Mouse (Mus musculus): ENCODE measurements around the gene Ralgapa1. TPM values are rescaled to one million over a fixed set of nuclear protein-coding genes. Genes with fewer than 3 reads are reported as not detected.

Ralgapa1 gene
- total RNA-seq (2023): 10 to 100 TPM; 65.0 to 75.1 TPM

DNA sequence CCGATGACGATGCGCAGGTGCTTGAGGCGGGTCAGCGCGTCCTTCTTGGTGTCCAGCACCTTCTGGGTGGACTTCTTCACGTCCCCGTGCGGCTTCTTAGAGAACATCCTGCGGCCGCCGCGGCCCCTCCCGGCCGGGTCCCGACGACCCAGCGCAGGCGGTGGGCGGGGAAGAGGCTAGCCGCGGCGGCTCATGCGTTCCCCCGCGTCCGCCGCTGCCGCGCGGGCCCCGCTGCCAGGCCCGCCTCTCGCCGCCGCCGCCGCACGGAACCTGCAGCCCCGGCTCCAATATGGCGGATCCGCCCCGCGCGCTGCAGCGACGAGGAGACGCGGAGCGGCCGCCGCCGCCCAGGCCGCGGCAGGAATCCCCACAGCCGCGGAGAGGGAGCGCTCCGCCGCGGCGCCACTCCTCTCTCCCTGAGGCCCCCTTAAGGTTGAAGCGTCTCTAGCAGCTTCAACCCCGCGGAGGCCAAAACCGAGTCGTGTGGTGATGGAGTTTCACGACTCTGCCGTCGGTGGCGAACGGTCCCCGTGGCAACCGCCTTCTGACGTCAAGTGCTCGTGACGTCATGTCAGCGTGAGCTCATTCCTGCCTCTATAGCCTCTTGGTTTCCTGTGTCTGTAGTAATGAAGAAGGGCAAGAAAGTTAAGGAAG, at the start of gene Ralgapa1:
Gene Ralgapa1, minus strand, starts transcription at position 507 of the 654 bp plus-strand sequence.

DNA sequence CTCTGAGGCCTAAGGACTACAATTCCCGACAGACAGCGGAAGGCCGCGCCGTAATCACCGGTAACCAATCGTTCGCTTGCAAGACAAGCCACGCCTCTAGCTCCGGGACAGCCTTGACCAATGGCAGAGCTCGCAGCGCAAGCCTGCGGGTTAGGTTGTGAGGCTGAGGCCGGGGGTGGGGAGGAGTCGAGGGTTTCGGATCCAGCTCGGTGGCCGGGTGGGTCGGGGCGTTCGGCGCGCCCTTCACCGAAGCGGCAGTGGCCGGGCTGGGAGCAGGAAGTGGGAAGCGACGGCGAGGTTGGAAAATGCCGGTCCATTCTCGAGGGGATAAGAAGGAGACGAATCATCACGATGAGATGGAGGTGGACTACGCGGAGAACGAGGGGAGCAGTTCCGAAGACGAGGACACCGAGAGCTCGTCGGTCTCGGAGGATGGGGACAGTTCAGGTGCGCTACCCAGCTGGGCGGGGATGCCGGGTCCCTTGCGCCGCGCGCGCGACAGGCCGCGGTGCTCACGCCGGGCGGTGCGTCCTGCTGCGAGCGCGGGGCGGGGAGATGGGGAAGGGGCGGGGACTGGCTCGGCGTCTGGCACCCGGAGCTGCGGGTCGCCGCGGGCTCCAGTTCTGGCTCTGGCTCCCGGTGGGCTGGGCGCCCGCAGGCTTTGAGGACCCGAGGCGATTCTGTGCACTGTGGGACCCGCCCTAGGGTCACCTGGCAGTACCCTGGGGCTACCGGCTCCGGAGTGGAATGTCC, 15.4 kb upstream of the Ralgapa1 start, which contains the start of gene Brms1l:
Gene Brms1l, plus strand, starts transcription at position 126 of the 753 bp plus-strand sequence.

DNA sequence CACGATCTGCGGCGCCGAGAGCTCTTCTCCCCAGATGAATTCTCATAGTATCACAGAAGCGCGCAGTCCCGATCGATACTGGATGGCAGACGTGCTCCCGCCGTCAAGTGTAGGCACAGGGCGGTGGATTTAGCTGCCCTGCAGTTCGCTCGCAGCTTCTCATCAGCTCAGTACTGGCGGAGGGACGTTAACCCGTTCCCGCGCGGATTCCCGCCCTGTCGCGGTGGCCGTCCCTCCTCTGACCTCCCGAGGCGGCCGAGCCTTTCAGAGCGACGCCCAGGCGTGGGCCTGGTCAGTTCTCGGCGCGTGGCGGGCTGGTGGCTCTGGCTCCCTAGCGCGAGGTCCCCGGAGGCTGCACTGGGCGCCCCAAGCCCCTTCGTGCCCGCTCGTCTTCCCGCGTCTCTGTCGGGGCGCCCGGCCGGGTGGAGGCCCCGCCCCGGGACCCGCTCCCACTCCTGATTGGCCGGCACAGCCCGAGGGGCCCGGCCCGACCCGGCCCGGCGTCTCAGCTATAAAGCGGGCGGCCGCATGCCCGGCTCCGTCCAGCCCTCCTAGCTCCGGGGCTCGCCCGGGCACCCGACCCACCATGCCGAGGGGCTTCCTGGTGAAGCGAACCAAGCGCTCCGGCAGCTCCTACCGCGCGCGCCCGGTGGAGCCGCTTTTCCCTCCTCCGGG, 221.9 kb downstream of the Ralgapa1 start, which contains the start of gene Insm2:
Gene Insm2, plus strand, starts transcription at position 541 of the 675 bp plus-strand sequence.

DNA sequence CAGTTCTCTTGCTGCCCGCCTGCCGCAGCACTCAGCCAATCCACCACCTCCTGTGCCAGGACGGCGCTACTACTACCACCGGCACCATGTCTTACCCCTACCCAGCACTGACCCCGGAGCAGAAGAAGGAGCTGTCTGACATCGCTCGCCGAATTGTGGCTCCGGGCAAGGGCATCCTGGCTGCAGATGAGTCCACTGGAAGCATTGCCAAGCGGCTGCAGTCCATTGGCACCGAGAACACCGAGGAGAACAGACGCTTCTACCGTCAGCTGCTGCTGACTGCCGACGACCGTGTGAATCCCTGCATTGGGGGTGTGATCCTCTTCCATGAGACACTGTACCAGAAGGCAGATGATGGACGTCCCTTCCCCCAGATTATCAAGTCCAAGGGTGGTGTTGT, 255.8 kb downstream of the Ralgapa1 start, which contains the start of gene Aldoart2:
Gene Aldoart2, plus strand, starts transcription at position 34 of the 400 bp plus-strand sequence.

Other genes with a start within 250 kb of the Ralgapa1 start
- not detected for gene Insm2, start 221.7 kb downstream of the Ralgapa1 start, total RNA-seq (2023)
- 10 to 100 TPM; 26.8 to 32.7 TPM for gene Brms1l, start 15.2 kb upstream of the Ralgapa1 start, total RNA-seq (2023)

Measured in B cell, adult 67 days (primary cell).